8 mouse cellular contexts compared by ENCODE assay signal in the genomic region with DNA sequence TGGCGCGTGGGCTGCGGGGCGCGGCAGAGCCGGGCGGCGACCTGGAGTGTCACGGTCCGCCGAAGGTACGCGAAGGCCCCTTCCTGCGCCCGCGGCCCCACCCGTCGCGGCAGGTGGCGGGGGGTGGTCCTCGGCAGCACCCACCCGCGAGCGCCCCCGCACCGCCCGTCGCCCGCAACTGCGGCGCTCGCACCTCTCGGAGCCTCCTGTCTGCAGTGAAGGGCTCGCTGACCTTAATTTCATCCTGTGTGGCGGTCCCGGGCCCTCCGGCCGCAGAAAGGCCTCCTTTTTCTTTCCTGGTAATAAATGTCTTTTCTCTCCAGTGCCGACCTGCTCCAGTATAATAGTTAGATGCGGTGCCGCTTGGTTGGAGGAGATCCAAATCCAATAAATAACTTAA. TPM values are rescaled to one million over a fixed set of nuclear protein-coding genes. Genes with fewer than 3 reads are reported as not detected.
DNase-seq lines count a peak whose midpoint lies in the region; ATAC-seq and TF ChIP-seq lines count a peak whose summit lies in the region.

No protein-coding gene starts in this region.

- TF ChIP-seq POLR2A in bone marrow macrophage, adult 2 months (IDR thresholded peaks at IDR 0.05; ENCODE audit: borderline replicate concordance, low read depth, low read length) = no peak

- H3K9ac ChIP-seq in forebrain, embryonic 16.5 days (replicated peaks; ENCODE audit: low read depth, low read length) = peak overlapping the region; percentile 99
- peak overlapping the region; percentile 98 for H3K9ac ChIP-seq in hindbrain, embryonic 16.5 days (ENCODE audit: low read depth, low read length)
- peak overlapping the region; percentile 96 for H3K9ac ChIP-seq in stomach, embryonic 14.5 days (replicated peaks; ENCODE audit: low read depth, low read length)

- ATAC-seq in forebrain, embryonic 16.5 days = peak; percentile 44
- peak; percentile 37 for ATAC-seq in hindbrain, embryonic 16.5 days
- ATAC-seq in stomach, embryonic 14.5 days (ENCODE audit: insufficient number of reproducible peaks, insufficient read depth, low FRiP score, low read depth) = peak; percentile 0; the same call in 1 of the 2 replicates

- H3K4me2 ChIP-seq in forebrain, embryonic 16.5 days (ENCODE audit: low read length) = peak overlapping the region; percentile 75
- H3K4me2 ChIP-seq in hindbrain, embryonic 16.5 days (ENCODE audit: low read length) = peak overlapping the region; percentile 84
- peak overlapping the region; percentile 63 for H3K4me2 ChIP-seq in stomach, embryonic 14.5 days (replicated peaks; ENCODE audit: low read depth, low read length)

- intact Hi-C loops in left cerebral cortex, postnatal 25 days (cut with DNase I) = loop anchor here (2.0 kb wide), 1 partner anchor 75 kb away; no protein-coding TSS in a partner anchor

- H3K27me3 ChIP-seq in forebrain, embryonic 16.5 days (replicated peaks; ENCODE audit: control insufficient read depth, insufficient read depth, low read length) = no peaks in the 10 kb centered on the region
- H3K27me3 ChIP-seq in hindbrain, embryonic 16.5 days (replicated peaks; ENCODE audit: control insufficient read depth, insufficient read depth, low read length) = no peaks in the 10 kb centered on the region
- no peaks in the 10 kb centered on the region for H3K27me3 ChIP-seq in midbrain, embryonic 10.5 days (ENCODE audit: low read depth, poor library complexity, severe bottlenecking)
- no peaks in the 10 kb centered on the region for H3K27me3 ChIP-seq in stomach, embryonic 14.5 days (ENCODE audit: control insufficient read depth, insufficient read depth, low read length)

- peak overlapping the region; percentile 95 for H3K4me3 ChIP-seq in bone marrow macrophage, adult 2 months (ENCODE audit: insufficient read depth, low read length)
- H3K4me3 ChIP-seq in forebrain, embryonic 16.5 days (replicated peaks; ENCODE audit: low read length) = peak overlapping the region; percentile 62
- peak overlapping the region; percentile 86 for H3K4me3 ChIP-seq in hindbrain, embryonic 16.5 days (ENCODE audit: low read length)
- peak overlapping the region; percentile 99 for H3K4me3 ChIP-seq in midbrain, embryonic 10.5 days
- H3K4me3 ChIP-seq in stomach, embryonic 14.5 days (ENCODE audit: low read depth, low read length) = peak overlapping the region; percentile 96

- no peak overlapping the region for H3K27ac ChIP-seq in bone marrow macrophage, adult 2 months (ENCODE audit: insufficient read depth, low read depth, low read length)
- H3K27ac ChIP-seq in forebrain, embryonic 16.5 days (ENCODE audit: low read length) = peak overlapping the region; percentile 93
- H3K27ac ChIP-seq in hindbrain, embryonic 16.5 days (ENCODE audit: low read depth, low read length) = peak overlapping the region; percentile 98
- peak overlapping the region; percentile 97 for H3K27ac ChIP-seq in midbrain, embryonic 10.5 days (replicated peaks)
- H3K27ac ChIP-seq in stomach, embryonic 14.5 days (ENCODE audit: low read length) = peak overlapping the region; percentile 89

- no peak for TF ChIP-seq CTCF in bone marrow macrophage, adult 2 months (IDR thresholded peaks at IDR 0.05; ENCODE audit: low read depth, low read length)

- WGBS in forebrain, embryonic 16.5 days = 0% methylated on average over 40 of the region's 41 CpGs
- WGBS in hindbrain, embryonic 16.5 days = 2% methylated on average over 38 of the region's 41 CpGs
- 1% methylated on average over 29 of the region's 41 CpGs for WGBS in midbrain, embryonic 10.5 days
- WGBS in stomach, embryonic 14.5 days = under 1% methylated on average over 24 of the region's 41 CpGs

- no peaks in the 10 kb centered on the region for H3K9me3 ChIP-seq in forebrain, embryonic 16.5 days (ENCODE audit: control insufficient read depth, low read length)
- no peaks in the 10 kb centered on the region for H3K9me3 ChIP-seq in hindbrain, embryonic 16.5 days (ENCODE audit: control insufficient read depth, low read length)
- H3K9me3 ChIP-seq in midbrain, embryonic 10.5 days (replicated peaks) = no peaks in the 10 kb centered on the region
- no peaks in the 10 kb centered on the region for H3K9me3 ChIP-seq in stomach, embryonic 14.5 days (ENCODE audit: control insufficient read depth, low read depth, low read length)

- DNase-seq in adrenal gland, adult (ENCODE audit: inconsistent age in 2 of 2, low spot score in 1 of 2) = peak; percentile 64 to 81
- no peak for DNase-seq in adrenal gland, adult 8-10 months
- DNase-seq in left cerebral cortex, postnatal 25 days (ENCODE audit: low spot score in 2 of 2) = peak; percentile 48 to 61
- DNase-seq in midbrain, embryonic 10.5 days (ENCODE audit: low spot score) = no peak

- H3K4me1 ChIP-seq in bone marrow macrophage, adult 2 months (ENCODE audit: control insufficient read depth, insufficient read depth, low read length) = peaks cover 29% of the 10 kb centered on the region
- peaks cover 55% of the 10 kb centered on the region for H3K4me1 ChIP-seq in forebrain, embryonic 16.5 days (replicated peaks; ENCODE audit: control insufficient read depth, insufficient read depth, low read length)
- peaks cover 45% of the 10 kb centered on the region for H3K4me1 ChIP-seq in hindbrain, embryonic 16.5 days (ENCODE audit: control insufficient read depth, insufficient read depth, low read depth, low read length)
- peaks cover 58% of the 10 kb centered on the region for H3K4me1 ChIP-seq in midbrain, embryonic 10.5 days
- H3K4me1 ChIP-seq in stomach, embryonic 14.5 days (ENCODE audit: control insufficient read depth, insufficient read depth, low read length) = peaks cover 21% of the 10 kb centered on the region

- no peaks in the 10 kb centered on the region for H3K36me3 ChIP-seq in forebrain, embryonic 16.5 days (ENCODE audit: control insufficient read depth, insufficient read depth)
- H3K36me3 ChIP-seq in hindbrain, embryonic 16.5 days (ENCODE audit: control insufficient read depth, insufficient read depth, low read length) = no peaks in the 10 kb centered on the region; the same call in 1 of the 2 replicates
- H3K36me3 ChIP-seq in midbrain, embryonic 10.5 days = peaks cover 32% of the 10 kb centered on the region
- peaks cover 4% of the 10 kb centered on the region for H3K36me3 ChIP-seq in stomach, embryonic 14.5 days (ENCODE audit: control insufficient read depth, insufficient read depth, low read length)

RNA-seq across cellular contexts. Expression of a gene that starts 0.5 kb away (rescaled TPM):
- total RNA-seq in adrenal gland, adult 8-10 months (2022) = 100 to 1,000 TPM; 163 to 298 (median 244) TPM
- polyA plus RNA-seq in bone marrow macrophage, adult 2 months (2012; ENCODE audit: insufficient read depth, insufficient read length, missing spikeins) = 98.2 and 109 TPM in 2 replicates
- 243 and 294 TPM in 2 replicates for polyA plus RNA-seq in forebrain, embryonic 16.5 days (2015; fragmentation: Nextera tagmentation; extraction: Ambion mirVana)
- 234 and 268 TPM in 2 replicates for polyA plus RNA-seq in hindbrain, embryonic 16.5 days (2015; fragmentation: Nextera tagmentation; extraction: Ambion mirVana)
- total RNA-seq in left cerebral cortex, postnatal 25 days (2021) = 100 to 1,000 TPM; 940 to 943 TPM
- 91.7 and 116 TPM in 2 replicates for polyA plus RNA-seq in midbrain, embryonic 10.5 days (2016; fragmentation: Nextera tagmentation; extraction: Ambion mirVana)
- polyA plus RNA-seq in stomach, embryonic 14.5 days (2014; fragmentation: Nextera tagmentation; extraction: Ambion mirVana) = 136 and 139 TPM in 2 replicates

RNA-seq across cellular contexts. Expression of a gene that starts 30.7 kb away (rescaled TPM):
- total RNA-seq in adrenal gland, adult 8-10 months (2022) = 10 to 100 TPM; 34.7 to 56.4 (median 43.6) TPM
- polyA plus RNA-seq in bone marrow macrophage, adult 2 months (2012; ENCODE audit: insufficient read depth, insufficient read length, missing spikeins) = 19.0 and 20.6 TPM in 2 replicates
- 98.6 and 101 TPM in 2 replicates for polyA plus RNA-seq in forebrain, embryonic 16.5 days (2015; fragmentation: Nextera tagmentation; extraction: Ambion mirVana)
- 59.6 and 66.0 TPM in 2 replicates for polyA plus RNA-seq in hindbrain, embryonic 16.5 days (2015; fragmentation: Nextera tagmentation; extraction: Ambion mirVana)
- 10 to 100 TPM; 40.9 to 42.6 TPM for total RNA-seq in left cerebral cortex, postnatal 25 days (2021)
- 70.2 and 70.4 TPM in 2 replicates for polyA plus RNA-seq in midbrain, embryonic 10.5 days (2016; fragmentation: Nextera tagmentation; extraction: Ambion mirVana)
- 57.7 and 59.4 TPM in 2 replicates for polyA plus RNA-seq in stomach, embryonic 14.5 days (2014; fragmentation: Nextera tagmentation; extraction: Ambion mirVana)

Comparison
In these comparisons a context has a peak if more than half of its experiments do, and no peak if none do; other contexts are left out.
1. DNase-seq: peak in adrenal gland, adult (2 of 2) and left cerebral cortex, postnatal 25 days (2 of 2); none in adrenal gland, adult 8-10 months (single experiment) and midbrain, embryonic 10.5 days (single experiment).
2. Peak in every context shown above with its lines, with median percentiles within 50 percentile points of each other: H3K4me3 ChIP-seq, ATAC-seq, H3K4me2 ChIP-seq and H3K9ac ChIP-seq.